Mouse (Mus musculus): ENCODE data around the gene Gstp2.
"Not testable (repeated sequence)": the region's sequence is repeated elsewhere in the genome, so short reads cannot be mapped to it uniquely, and the experiment has no call there.

Gstp2 gene

GRCm38 (mm10) chr19:4049069-4049468 lies 3.2 kb upstream of the Gstp2 start:
- DNase-seq (ENCODE audit: low spot score in 2 of 2) = not testable (repeated sequence)

GRCm38 (mm10) chr19:4047859-4048258 lies 2.0 kb upstream of the Gstp2 start:
- DNase-seq (ENCODE audit: low spot score in 2 of 2) = peak; percentile 49 to 65

- DNase-seq (ENCODE audit: low spot score in 2 of 2) = no peak
Measured at GRCm38 (mm10) chr19:4046866-4047254, 1.0 kb upstream of the Gstp2 start.

- not testable (repeated sequence) for DNase-seq (ENCODE audit: low spot score in 2 of 2)
Measured at GRCm38 (mm10) chr19:4044109-4044508, 1.7 kb downstream of the Gstp2 start.

- no peak for DNase-seq (ENCODE audit: low spot score in 2 of 2)
Measured at GRCm38 (mm10) chr19:4042124-4042523, 3.7 kb downstream of the Gstp2 start.

GRCm38 (mm10) chr19:4041500-4041899 lies 4.3 kb downstream of the Gstp2 start:
- DNase-seq (ENCODE audit: low spot score in 2 of 2) = peak in 1 of 2 experiments; percentile 2

GRCm38 (mm10) chr19:4040941-4041340 lies 4.9 kb downstream of the Gstp2 start:
- DNase-seq (ENCODE audit: low spot score in 2 of 2) = not testable (repeated sequence)

- peak; percentile 75 to 80 for DNase-seq (ENCODE audit: low spot score in 2 of 2)
Measured at GRCm38 (mm10) chr19:4037788-4038232, 8.0 kb downstream of the Gstp2 start, which contains the start of gene Gstp1. Gene Gstp1 (minus strand): TSS chr19:4037985.

GRCm38 (mm10) chr19:4037154-4037787 lies 8.6 kb downstream of the Gstp2 start:
- not testable (repeated sequence) for DNase-seq (ENCODE audit: low spot score in 2 of 2)

- no peak for DNase-seq (ENCODE audit: low spot score in 2 of 2)
Measured at GRCm38 (mm10) chr19:4036327-4037045, 9.3 kb downstream of the Gstp2 start.

GRCm38 (mm10) chr19:4033742-4034141 lies 12.1 kb downstream of the Gstp2 start:
- DNase-seq (ENCODE audit: low spot score in 2 of 2) = no peak

GRCm38 (mm10) chr19:4033298-4033697 lies 12.5 kb downstream of the Gstp2 start:
- no peak for DNase-seq (ENCODE audit: low spot score in 2 of 2)

- no peak for DNase-seq (ENCODE audit: low spot score in 2 of 2)
Measured at GRCm38 (mm10) chr19:4032668-4033067, 13.2 kb downstream of the Gstp2 start.

GRCm38 (mm10) chr19:4027576-4027975 lies 18.2 kb downstream of the Gstp2 start:
- no peak for DNase-seq (ENCODE audit: low spot score in 2 of 2)

GRCm38 (mm10) chr19:4023185-4023584 lies 22.6 kb downstream of the Gstp2 start:
- DNase-seq (ENCODE audit: low spot score in 2 of 2) = no peak

GRCm38 (mm10) chr19:4018743-4019583 lies 26.9 kb downstream of the Gstp2 start:
- peak; percentile 46 to 63 for DNase-seq (ENCODE audit: low spot score in 2 of 2)

- no peak for DNase-seq (ENCODE audit: low spot score in 2 of 2)
Measured at GRCm38 (mm10) chr19:4017921-4018587, 27.8 kb downstream of the Gstp2 start.

- DNase-seq (ENCODE audit: low spot score in 2 of 2) = no peak
Measured at GRCm38 (mm10) chr19:4015635-4016034, 30.2 kb downstream of the Gstp2 start.

- no peak for DNase-seq (ENCODE audit: low spot score in 2 of 2)
Measured at GRCm38 (mm10) chr19:4014802-4015201, 31.0 kb downstream of the Gstp2 start.

- DNase-seq (ENCODE audit: low spot score in 2 of 2) = no peak
Measured at GRCm38 (mm10) chr19:4013066-4013465, 32.8 kb downstream of the Gstp2 start.

- peak; percentile 95 to 96 for DNase-seq (ENCODE audit: low spot score in 2 of 2)
Measured at GRCm38 (mm10) chr19:4012432-4013022, 33.3 kb downstream of the Gstp2 start, which contains the start of gene Ndufv1. Gene Ndufv1 (minus strand): TSS chr19:4012806.
